Mouse (Mus musculus) limb, embryonic 11.5 days (tissue): Measurements from ENCODE around the gene CT030661.1. TPM values are rescaled to one million over a fixed set of nuclear protein-coding genes. Genes with fewer than 3 reads are reported as not detected.

Source experiments
- polyA plus RNA-seq: library from polyadenylated mRNA; unstranded; fragments of >200 nt; fragmentation: Nextera tagmentation; extraction: Ambion mirVana; gene quantifications from 2 replicates; pipeline ENCODE4 v1.2.1, GENCODE M21; 2014

Gene CT030661.1
- polyA plus RNA-seq, 1 experiment from 2014 or later = 12.2 TPM

Other genes starting within 250 kb of the CT030661.1 start
- 2.1 and 2.3 TPM in 2 replicates for gene Zfp947, start 148.6 kb downstream of the CT030661.1 start, polyA plus RNA-seq
- gene Zfp994, start 89.2 kb downstream of the CT030661.1 start, polyA plus RNA-seq = 1.9 and 2.4 TPM in 2 replicates
- 17.9 and 18.0 TPM in 2 replicates for gene Zfp944, start 46.6 kb upstream of the CT030661.1 start, polyA plus RNA-seq
- 8.5 and 9.0 TPM in 2 replicates for gene Zfp758, start 46.6 kb upstream of the CT030661.1 start, polyA plus RNA-seq
- 25.3 and 25.7 TPM in 2 replicates for gene Zfp946, start 109.4 kb upstream of the CT030661.1 start, polyA plus RNA-seq